Mouse (Mus musculus): ENCODE data around the gene Hoxc12.
A peak's percentile ranks its signal among the peaks of the same experiment; 100 is the strongest.

The Hoxc12 gene

GRCm38 (mm10) chr15:102983716-102984115 lies 47.2 kb downstream of the Hoxc12 start:
- DNase-seq (ENCODE audit: low spot score), result no peak

- DNase-seq (ENCODE audit: low spot score), result no peak
Observed at GRCm38 (mm10) chr15:102984521-102984920, 48.0 kb downstream of the Hoxc12 start.

- no peak for DNase-seq (ENCODE audit: low spot score)
Observed at GRCm38 (mm10) chr15:102984925-102985324, 48.4 kb downstream of the Hoxc12 start.

GRCm38 (mm10) chr15:102987124-102987833 lies 50.7 kb downstream of the Hoxc12 start:
- DNase-seq (ENCODE audit: low spot score), result peak; percentile 98

GRCm38 (mm10) chr15:102988078-102988477 lies 51.5 kb downstream of the Hoxc12 start:
- DNase-seq (ENCODE audit: low spot score), result no peak
